ENCODE assay signal across 24 mouse cellular contexts in the genomic region with DNA sequence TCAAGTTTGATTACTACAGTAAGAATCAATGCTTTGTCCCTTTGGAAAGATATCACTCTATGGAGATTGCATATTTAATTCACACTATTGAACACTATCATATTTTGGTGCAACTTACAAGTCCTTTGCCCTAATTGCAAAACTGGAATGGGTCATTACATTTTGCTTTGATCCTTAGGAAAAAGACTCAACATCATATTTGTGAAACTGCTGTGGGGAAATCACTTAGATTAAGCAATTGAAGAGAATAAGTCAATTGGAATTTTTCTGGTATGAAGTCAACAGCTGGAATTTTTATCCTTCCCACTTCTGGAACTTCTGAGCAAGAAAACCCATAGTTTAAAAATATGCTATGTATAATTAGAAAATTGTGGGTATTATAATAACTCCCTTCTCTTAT.
DNase-seq lines count a peak whose midpoint lies in the region; ATAC-seq and TF ChIP-seq lines count a peak whose summit lies in the region.
"Had no signal": no experiment of that assay in that cellular context is flagged by ENCODE, and none has a peak within 500 bp of the region (broad histone marks: within the 10 kb centered on the region; RNA-seq: fewer than 3 reads in every experiment).

No protein-coding gene starts in this region.

- TF ChIP-seq CTCF in liver, adult 2 months (IDR thresholded peaks at IDR 0.05; ENCODE audit: low read depth, low read length): no peak
- TF ChIP-seq CTCF in C2C12 (IDR thresholded peaks at IDR 0.05; ENCODE audit: control insufficient read depth, insufficient read depth, insufficient read length): no peak

- no peak overlapping the region for H3K4me3 ChIP-seq in liver, adult 2 months (ENCODE audit: insufficient read depth, low read depth, low read length)
- H3K4me3 ChIP-seq in liver, embryonic 11.5 days (ENCODE audit: low read depth, low read length): no peak overlapping the region
- H3K4me3 ChIP-seq in lung, embryonic 16.5 days (ENCODE audit: low read length): no peak overlapping the region
- H3K4me3 ChIP-seq in C2C12 (ENCODE audit: insufficient read depth, poor library complexity, severe bottlenecking) (no peak overlapping the region), myocyte (no peak overlapping the region)
- H3K4me3 ChIP-seq: gastrocnemius, adult 2 months; heart, embryonic 12.5 days; heart, embryonic 15.5 days had no signal

- no peaks in the 10 kb centered on the region for H3K79me2 ChIP-seq in liver, adult 2 months (ENCODE audit: control insufficient read depth, insufficient read depth, low read length)
- no peaks in the 10 kb centered on the region for H3K79me2 ChIP-seq in C2C12 (ENCODE audit: control insufficient read depth, insufficient read depth)
- H3K79me2 ChIP-seq in myocyte (ENCODE audit: control insufficient read depth, insufficient read depth): no peaks in the 10 kb centered on the region

- no peak for ATAC-seq in liver, embryonic 11.5 days (replicated peaks; ENCODE audit: low FRiP score)
- peak; percentile 52; the same call in 1 of the 2 replicates for ATAC-seq in lung, embryonic 16.5 days (ENCODE audit: low read depth)
- ATAC-seq: forebrain, embryonic 14.5 days; forebrain, postnatal 0 days; Patski had no signal

- H3K27me3 ChIP-seq in liver, adult 2 months (ENCODE audit: control insufficient read depth, insufficient read depth, low read length): no peaks in the 10 kb centered on the region
- H3K27me3 ChIP-seq in liver, embryonic 11.5 days (replicated peaks; ENCODE audit: control insufficient read depth, insufficient read depth, low read length): no peaks in the 10 kb centered on the region
- no peaks in the 10 kb centered on the region for H3K27me3 ChIP-seq in lung, embryonic 16.5 days (ENCODE audit: control insufficient read depth, insufficient read depth, low read depth, low read length)
- H3K27me3 ChIP-seq in C2C12 (ENCODE audit: control insufficient read depth, insufficient read depth, insufficient read length): no peaks in the 10 kb centered on the region
- H3K27me3 ChIP-seq in myocyte (ENCODE audit: control insufficient read depth, insufficient read depth, insufficient read length): no peaks in the 10 kb centered on the region
- H3K27me3 ChIP-seq: CH12.LX; heart, embryonic 12.5 days; heart, embryonic 15.5 days; Patski had no signal

- H3ac ChIP-seq in C2C12 (ENCODE audit: control insufficient read depth, insufficient read length, low read depth) (no peak overlapping the region), myocyte (ENCODE audit: control insufficient read depth, insufficient read length) (no peak overlapping the region)

- no peaks in the 10 kb centered on the region for H3K4me1 ChIP-seq in liver, adult 2 months (ENCODE audit: control insufficient read depth, insufficient read depth, low read length)
- H3K4me1 ChIP-seq in liver, embryonic 11.5 days (replicated peaks; ENCODE audit: control insufficient read depth, insufficient read depth, low read length): no peaks in the 10 kb centered on the region
- H3K4me1 ChIP-seq in lung, embryonic 16.5 days (replicated peaks; ENCODE audit: control insufficient read depth, insufficient read depth, low read length): peaks cover 4% of the 10 kb centered on the region
- H3K4me1 ChIP-seq: heart, embryonic 12.5 days; heart, embryonic 15.5 days had no signal

- H3K4me2 ChIP-seq in liver, embryonic 11.5 days: no peak overlapping the region
- H3K4me2 ChIP-seq in lung, embryonic 16.5 days (ENCODE audit: low read depth, low read length): no peak overlapping the region
- no peak overlapping the region for H3K4me2 ChIP-seq in myocyte (ENCODE audit: low read depth)
- H3K4me2 ChIP-seq: heart, embryonic 12.5 days; heart, embryonic 15.5 days; hindbrain, embryonic 14.5 days had no signal

- no peak overlapping the region for H3K27ac ChIP-seq in liver, adult 2 months (replicated peaks; ENCODE audit: insufficient read depth, low read depth, low read length)
- no peak overlapping the region for H3K27ac ChIP-seq in liver, embryonic 11.5 days (ENCODE audit: low read depth, low read length)
- no peak overlapping the region for H3K27ac ChIP-seq in lung, embryonic 16.5 days (ENCODE audit: low read length)
- H3K27ac ChIP-seq: gastrocnemius, adult 2 months; heart, embryonic 15.5 days; hindbrain, embryonic 14.5 days had no signal

- H3K9me3 ChIP-seq in liver, embryonic 11.5 days (ENCODE audit: control insufficient read depth, low read length): no peaks in the 10 kb centered on the region
- no peaks in the 10 kb centered on the region for H3K9me3 ChIP-seq in lung, embryonic 16.5 days (ENCODE audit: control insufficient read depth, low read length)
- H3K9me3 ChIP-seq: G1E; heart, embryonic 12.5 days; heart, embryonic 15.5 days had no signal

- no peaks in the 10 kb centered on the region for H3K79me3 ChIP-seq in C2C12 (ENCODE audit: low read depth)

- no peaks in the 10 kb centered on the region for H3K36me3 ChIP-seq in liver, adult 2 months (ENCODE audit: control insufficient read depth, insufficient read depth, low read length)
- no peaks in the 10 kb centered on the region for H3K36me3 ChIP-seq in liver, embryonic 11.5 days (ENCODE audit: control insufficient read depth, insufficient read depth, low read length)
- H3K36me3 ChIP-seq in lung, embryonic 16.5 days (ENCODE audit: control insufficient read depth, insufficient read depth, low read length): no peaks in the 10 kb centered on the region
- H3K36me3 ChIP-seq in C2C12 (ENCODE audit: control insufficient read depth, insufficient read depth): no peaks in the 10 kb centered on the region
- no peaks in the 10 kb centered on the region for H3K36me3 ChIP-seq in myocyte (ENCODE audit: control insufficient read depth, insufficient read depth)
- H3K36me3 ChIP-seq: G1E; heart, embryonic 12.5 days; heart, embryonic 15.5 days had no signal

- TF ChIP-seq POLR2A in liver, adult 2 months (IDR thresholded peaks at IDR 0.05; ENCODE audit: extremely low read depth, insufficient read depth, low read length): no peak
- no peak for TF ChIP-seq POLR2A in myocyte (IDR thresholded peaks at IDR 0.05; ENCODE audit: insufficient read length, low read depth)

- no peak overlapping the region for H3K9ac ChIP-seq in liver, adult 2 months (ENCODE audit: low read depth, low read length)
- H3K9ac ChIP-seq in liver, embryonic 11.5 days (ENCODE audit: low read depth, low read length): no peak overlapping the region
- no peak overlapping the region for H3K9ac ChIP-seq in lung, embryonic 16.5 days (ENCODE audit: low read length)
- H3K9ac ChIP-seq: forebrain, postnatal 0 days; heart, embryonic 12.5 days; heart, embryonic 15.5 days; hindbrain, embryonic 14.5 days had no signal

- DNase-seq in liver, adult 2 months (ENCODE audit: extremely low read depth, low read depth, low spot score): peak; percentile 72
- no peak for DNase-seq in liver, embryonic 11.5 days (ENCODE audit: low spot score)
- DNase-seq in lung, postnatal 10 days: no peak
- no peak for DNase-seq in ovary, adult 18-20 months (ENCODE audit: low spot score)
- DNase-seq: adrenal gland, postnatal 10 days; adrenal gland, postnatal 36 days; cerebellum, adult 18-20 months; cerebellum, adult 9-10 months; cerebellum, postnatal 14 days; forebrain, postnatal 0 days; gastrocnemius, adult 2 months; gastrocnemius, postnatal 14 days; heart, postnatal 10 days; heart, postnatal 4 days had no signal

TF ChIP-seq in C2C12, 6 proteins besides CTCF, POLR2A, EP300 and RAD21:
- TF ChIP-seq CEBPB (IDR thresholded peaks at IDR 0.05; ENCODE audit: low read depth): peak; percentile 60
- TF ChIP-seq MYOD1 (IDR thresholded peaks at IDR 0.05; ENCODE audit: control insufficient read depth, insufficient read length, low read depth): no peak

TF ChIP-seq in myocyte, 11 proteins besides CTCF, POLR2A, EP300 and RAD21:
- TF ChIP-seq POLR2AphosphoS2 (IDR thresholded peaks at IDR 0.05; ENCODE audit: insufficient read length, low read depth) (no peak), CEBPB (IDR thresholded peaks at IDR 0.05; ENCODE audit: insufficient read depth, poor library complexity, severe bottlenecking) (peak; percentile 58; the same call in 1 of the 2 replicates)
TF ChIP-seq in myocyte: peak in this region for 1.
